Mouse (Mus musculus) neural tube, embryonic 14.5 days (tissue): ENCODE measurements around the gene Dgkb. TPM values are rescaled to one million over a fixed set of nuclear protein-coding genes. Genes with fewer than 3 reads are reported as not detected.

Experiments
- ATAC-seq: fragments of 200-750 bp; cut with Nextera tagmentation; 2 replicates; pipeline ENCODE4 v1.8.0; 2017; ENCODE audit warnings: low read depth, mild to moderate bottlenecking, moderate TSS enrichment, moderate library complexity
- H3K27ac ChIP-seq: fragments of 300-500 bp; sonication (generic); 2 replicates; pipeline ENCODE4 v1.5.1; 2014; ENCODE audit warnings: low read depth, mild to moderate bottlenecking, control low read depth, low read length, moderate library complexity, mixed read lengths
- H3K27me3 ChIP-seq: fragments of 300-500 bp; sonication (generic); 2 replicates; pipeline ENCODE4 v1.6.1; 2014; ENCODE audit warnings: low read length; ENCODE audit not compliant: control insufficient read depth, insufficient read depth
- H3K36me3 ChIP-seq: fragments of 300-500 bp; sonication (generic); 2 replicates; pipeline ENCODE4 v1.6.1; 2014; ENCODE audit warnings: low read length, mixed read lengths; ENCODE audit not compliant: control insufficient read depth, insufficient read depth
- H3K4me1 ChIP-seq: fragments of 300-500 bp; sonication (generic); 2 replicates; pipeline ENCODE4 v1.6.1; 2014; ENCODE audit warnings: low read length; ENCODE audit not compliant: control insufficient read depth, insufficient read depth
- H3K4me2 ChIP-seq: fragments of 300-500 bp; sonication (generic); 2 replicates; pipeline ENCODE4 v1.6.1; 2014; ENCODE audit warnings: mild to moderate bottlenecking, low read depth, low read length, control low read depth
- H3K4me3 ChIP-seq: fragments of 300-500 bp; sonication (generic); 2 replicates; pipeline ENCODE4 v1.5.1; 2014; ENCODE audit warnings: low read depth, low read length, control low read depth, mixed read lengths
- H3K9ac ChIP-seq: fragments of 300-500 bp; sonication (generic); replicated peaks from 2 replicates; pipeline ENCODE4 v1.6.1; 2014; ENCODE audit warnings: low read depth, mild to moderate bottlenecking, control low read depth, low read length, mixed read lengths
- H3K9me3 ChIP-seq: fragments of 300-500 bp; sonication (generic); 2 replicates; pipeline ENCODE4 v1.6.1; 2016; ENCODE audit warnings: low read length; ENCODE audit not compliant: control insufficient read depth
- WGBS: fragments of 180-500 bp; shearing (Covaris S2); extraction: QIAGEN DNeasy Blood & Tissue Kit; methylation state at CpG from one replicate; pipeline ENCODE4 v1.1.7; 2014; 5-methylcytosine and 5-hydroxymethylcytosine counted together
- polyA plus RNA-seq: library from polyadenylated mRNA; unstranded; fragments of >200 nt; fragmentation: Nextera tagmentation; extraction: Ambion mirVana; gene quantifications from 2 replicates; pipeline ENCODE4 v1.2.1, GENCODE M21; 2014

Gene Dgkb
- polyA plus RNA-seq, 1 experiment from 2014 or later = 10.1 TPM

DNA sequence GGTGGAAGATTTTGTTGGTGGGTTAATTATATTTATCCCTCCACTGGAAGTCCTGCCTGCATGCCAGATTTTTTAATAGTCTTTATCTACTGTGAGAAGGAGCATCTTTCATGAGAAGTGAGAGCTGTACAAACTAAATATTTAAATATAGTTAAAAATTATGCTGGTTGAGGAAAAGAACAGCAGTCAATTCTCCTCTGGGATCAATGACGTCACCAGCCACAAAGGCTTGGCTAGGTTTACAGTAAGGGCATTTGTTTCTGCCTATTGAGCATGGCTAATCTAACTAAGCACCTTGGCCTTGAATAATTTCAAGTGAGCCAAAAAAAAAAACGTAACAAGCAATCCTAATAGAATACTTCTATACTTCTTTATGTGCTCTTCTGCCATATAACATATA is 554.1 kb downstream of the Dgkb start:
- Histone ChIP-seq H3K27ac (no peak overlapping the region), H3K9ac (no peak overlapping the region), H3K36me3 (no peaks in the 10 kb centered on the region), H3K27me3 (no peaks in the 10 kb centered on the region), H3K4me2 (no peak overlapping the region), H3K9me3 (no peaks in the 10 kb centered on the region), H3K4me3 (no peak overlapping the region), H3K4me1 (no peaks in the 10 kb centered on the region)
- WGBS = 54% methylated on average over 2 of the region's 2 CpGs
- no peak for ATAC-seq

DNA sequence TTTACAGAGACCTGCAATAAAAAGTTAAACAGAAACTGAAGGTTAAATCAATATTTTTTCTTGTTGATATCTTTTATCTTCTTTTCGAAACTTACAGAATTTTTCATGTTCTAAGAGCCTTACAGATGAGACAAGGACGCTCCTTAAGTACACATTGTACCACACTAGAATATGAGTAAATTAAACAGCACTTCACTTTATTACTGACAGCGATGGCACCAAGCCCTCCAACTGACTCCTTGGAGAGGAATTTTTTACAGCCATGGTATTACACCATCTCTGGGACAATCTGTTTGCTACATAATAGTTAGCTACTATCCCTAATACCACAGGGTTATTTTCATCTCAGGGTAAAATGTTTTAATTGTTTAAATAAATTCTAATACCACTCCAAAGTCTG is 556.6 kb downstream of the Dgkb start:
- no peak for ATAC-seq
- H3K4me1 ChIP-seq = no peaks in the 10 kb centered on the region

DNA sequence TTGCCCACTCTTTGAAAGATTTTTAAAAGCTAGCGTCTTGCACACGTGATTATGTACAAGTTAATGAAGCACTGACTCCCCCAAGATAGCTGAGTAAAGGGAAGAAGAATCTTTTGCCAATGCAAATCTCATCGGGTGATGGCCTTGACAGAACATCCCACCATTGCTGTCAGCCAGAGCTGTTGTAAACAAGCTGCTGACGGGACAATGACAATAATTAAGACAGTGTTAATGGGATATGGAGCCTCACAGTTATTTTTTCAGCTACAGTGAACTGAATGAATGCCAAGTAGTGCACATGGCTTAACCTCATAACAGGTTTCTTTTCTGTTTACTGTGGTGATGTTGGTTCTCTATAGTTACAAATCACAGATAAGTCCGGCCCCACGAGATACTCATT is 568.4 kb downstream of the Dgkb start:
- WGBS = 80% methylated on average over 6 of the region's 6 CpGs
- no peaks in the 10 kb centered on the region for H3K27me3 ChIP-seq
- no peak for ATAC-seq

More for the DNA sequence above, 556.6 kb downstream of the Dgkb start:
- no peak overlapping the region for H3K9ac ChIP-seq
- no peak overlapping the region for H3K4me2 ChIP-seq
- H3K36me3 ChIP-seq = no peaks in the 10 kb centered on the region
- H3K4me3 ChIP-seq = no peak overlapping the region
- H3K9me3 ChIP-seq = no peaks in the 10 kb centered on the region
- 78% methylated on average over 3 of the region's 3 CpGs for WGBS
- no peak overlapping the region for H3K27ac ChIP-seq
- no peaks in the 10 kb centered on the region for H3K27me3 ChIP-seq

DNA sequence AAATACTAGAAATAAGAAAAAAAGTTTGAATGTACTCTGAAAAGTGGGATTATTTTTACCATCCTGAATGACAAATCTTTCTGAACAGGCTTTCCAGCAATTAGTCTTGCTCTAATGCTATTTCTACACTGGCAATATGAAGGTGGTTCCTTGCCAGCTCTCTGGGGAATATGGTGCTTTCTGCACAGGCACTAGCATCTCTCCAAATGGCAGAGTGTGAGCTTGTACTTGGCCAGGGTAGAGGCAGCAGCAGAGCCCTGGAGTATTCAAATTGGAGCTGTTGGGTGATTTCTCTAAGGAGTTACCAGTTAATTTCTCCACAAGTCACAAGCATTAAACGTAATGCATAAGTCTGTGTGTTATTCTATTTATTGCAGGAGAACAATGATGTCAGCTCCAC is 569.5 kb downstream of the Dgkb start:
- ATAC-seq = no peak
- Histone ChIP-seq H3K36me3 (no peaks in the 10 kb centered on the region), H3K9me3 (no peaks in the 10 kb centered on the region), H3K27me3 (no peaks in the 10 kb centered on the region), H3K9ac (no peak overlapping the region), H3K4me1 (no peaks in the 10 kb centered on the region), H3K4me3 (no peak overlapping the region), H3K27ac (no peak overlapping the region), H3K4me2 (no peak overlapping the region)
- 68% methylated on average over 1 of the region's 1 CpGs for WGBS

More for the DNA sequence above, 568.4 kb downstream of the Dgkb start:
- H3K4me1 ChIP-seq = no peaks in the 10 kb centered on the region
- no peak overlapping the region for H3K27ac ChIP-seq
- no peaks in the 10 kb centered on the region for H3K9me3 ChIP-seq
- no peaks in the 10 kb centered on the region for H3K36me3 ChIP-seq
- H3K9ac ChIP-seq = no peak overlapping the region
- H3K4me3 ChIP-seq = no peak overlapping the region
- H3K4me2 ChIP-seq = no peak overlapping the region

DNA sequence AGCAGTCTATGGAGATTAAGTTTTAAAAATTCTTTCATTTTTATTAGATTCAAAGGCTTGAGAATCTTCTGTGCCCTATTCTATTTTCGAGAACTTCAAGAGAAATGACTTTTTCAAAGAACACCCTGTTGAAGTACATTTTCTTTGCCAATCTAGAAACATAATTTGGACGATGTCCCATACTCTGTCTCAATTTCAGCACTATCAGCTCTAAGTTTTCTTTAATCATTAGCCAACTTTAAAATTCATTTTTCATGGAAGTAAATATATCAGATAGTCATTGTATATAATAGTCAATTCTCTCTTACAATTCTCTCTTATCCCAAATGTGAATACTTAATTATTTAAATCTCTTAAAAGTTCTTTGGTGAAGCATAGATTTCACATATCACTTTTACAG is 570.1 kb downstream of the Dgkb start:
- no peak overlapping the region for H3K4me3 ChIP-seq
- H3K9ac ChIP-seq = no peak overlapping the region
- no peaks in the 10 kb centered on the region for H3K9me3 ChIP-seq
- H3K4me1 ChIP-seq = no peaks in the 10 kb centered on the region
- H3K27me3 ChIP-seq = no peaks in the 10 kb centered on the region
- no peak overlapping the region for H3K27ac ChIP-seq
- no peak for ATAC-seq
- WGBS = 89% methylated on average over 2 of the region's 2 CpGs
- H3K4me2 ChIP-seq = no peak overlapping the region
- H3K36me3 ChIP-seq = no peaks in the 10 kb centered on the region

DNA sequence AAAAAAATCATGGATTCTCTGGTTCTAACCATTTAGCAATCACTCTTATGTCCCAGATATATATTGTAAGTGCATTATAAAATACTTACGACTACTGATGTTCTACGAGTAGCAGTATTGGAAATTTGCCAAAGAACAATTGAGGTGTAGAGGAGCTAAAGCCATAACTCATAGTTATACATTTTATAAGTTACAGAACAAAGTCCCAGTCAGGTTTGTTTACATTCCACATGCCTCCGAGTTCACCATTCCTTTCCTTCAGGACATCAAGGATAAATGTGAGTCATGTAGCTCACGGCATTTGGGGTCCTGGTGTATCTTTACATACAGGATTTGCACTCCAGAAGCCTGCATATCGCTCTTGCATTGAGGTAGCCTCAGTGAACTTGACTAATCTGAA is 570.7 kb downstream of the Dgkb start:
- Histone ChIP-seq H3K4me3 (no peak overlapping the region), H3K4me1 (no peaks in the 10 kb centered on the region), H3K27ac (no peak overlapping the region), H3K27me3 (no peaks in the 10 kb centered on the region), H3K4me2 (no peak overlapping the region), H3K36me3 (no peaks in the 10 kb centered on the region), H3K9ac (no peak overlapping the region), H3K9me3 (no peaks in the 10 kb centered on the region)
- 81% methylated on average over 5 of the region's 5 CpGs for WGBS
- no peak for ATAC-seq

DNA sequence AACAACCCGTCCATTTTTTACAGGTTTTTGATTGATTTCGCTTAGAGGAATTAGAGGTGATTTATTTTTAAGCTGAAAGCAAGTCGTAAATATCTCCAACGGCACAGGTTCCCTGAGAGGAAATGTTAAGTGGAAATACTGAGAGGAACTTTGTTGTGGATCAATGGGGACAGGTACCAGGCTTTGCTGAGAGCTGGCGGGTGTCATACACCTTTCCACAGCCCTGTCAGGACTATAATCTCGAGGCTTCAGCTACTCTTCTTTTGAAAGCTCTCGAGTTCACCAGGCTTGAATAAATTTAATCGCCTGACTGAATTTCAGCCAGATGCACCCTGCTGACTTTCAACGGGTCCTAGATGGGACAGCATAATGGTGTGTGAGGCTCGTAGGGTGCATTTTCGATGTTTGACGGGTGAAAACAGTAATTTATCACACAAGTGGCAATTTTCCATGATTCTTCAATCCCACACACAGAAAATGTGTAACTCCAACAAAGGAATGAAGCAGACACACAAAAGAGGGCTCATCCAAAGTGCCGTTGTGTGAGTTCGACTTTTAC is 580.3 kb downstream of the Dgkb start:
- 53% methylated on average over 14 of the region's 14 CpGs for whole genome bisulfite sequencing
- Histone ChIP-seq H3K9ac (no peak overlapping the region), H3K4me1 (no peaks in the 10 kb centered on the region), H3K4me3 (no peak overlapping the region), H3K4me2 (no peak overlapping the region), H3K27me3 (no peaks in the 10 kb centered on the region), H3K27ac (no peak overlapping the region), H3K36me3 (no peaks in the 10 kb centered on the region), H3K9me3 (no peaks in the 10 kb centered on the region)
- ATAC-seq = 0 out of 2 replicates have a peak, but pooled peaks have one; percentile 31

DNA sequence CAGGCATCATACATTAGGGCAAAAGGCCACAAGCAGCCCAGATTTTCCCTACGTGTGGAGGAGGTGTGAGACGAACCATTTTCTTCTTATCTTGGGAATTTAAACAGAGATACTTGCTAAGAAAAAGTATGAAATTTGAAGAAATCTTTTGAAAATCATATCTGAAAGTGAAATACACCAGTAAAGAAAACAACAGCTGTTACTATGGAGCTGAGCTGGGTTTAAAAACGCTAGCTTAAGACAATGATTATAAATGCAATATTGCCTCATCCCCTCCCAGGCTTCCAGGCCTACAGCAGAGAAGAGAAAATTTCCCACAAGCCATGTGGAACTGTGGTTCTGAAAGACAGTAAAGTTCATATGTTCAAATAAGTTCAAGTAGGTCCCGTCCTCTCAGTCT is 582.6 kb downstream of the Dgkb start:
- Histone ChIP-seq H3K27me3 (no peaks in the 10 kb centered on the region), H3K4me3 (no peak overlapping the region), H3K4me2 (no peak overlapping the region), H3K9me3 (no peaks in the 10 kb centered on the region), H3K4me1 (no peaks in the 10 kb centered on the region), H3K27ac (no peak overlapping the region), H3K9ac (no peak overlapping the region), H3K36me3 (no peaks in the 10 kb centered on the region)
- ATAC-seq = no peak
- WGBS = 86% methylated on average over 4 of the region's 4 CpGs

DNA sequence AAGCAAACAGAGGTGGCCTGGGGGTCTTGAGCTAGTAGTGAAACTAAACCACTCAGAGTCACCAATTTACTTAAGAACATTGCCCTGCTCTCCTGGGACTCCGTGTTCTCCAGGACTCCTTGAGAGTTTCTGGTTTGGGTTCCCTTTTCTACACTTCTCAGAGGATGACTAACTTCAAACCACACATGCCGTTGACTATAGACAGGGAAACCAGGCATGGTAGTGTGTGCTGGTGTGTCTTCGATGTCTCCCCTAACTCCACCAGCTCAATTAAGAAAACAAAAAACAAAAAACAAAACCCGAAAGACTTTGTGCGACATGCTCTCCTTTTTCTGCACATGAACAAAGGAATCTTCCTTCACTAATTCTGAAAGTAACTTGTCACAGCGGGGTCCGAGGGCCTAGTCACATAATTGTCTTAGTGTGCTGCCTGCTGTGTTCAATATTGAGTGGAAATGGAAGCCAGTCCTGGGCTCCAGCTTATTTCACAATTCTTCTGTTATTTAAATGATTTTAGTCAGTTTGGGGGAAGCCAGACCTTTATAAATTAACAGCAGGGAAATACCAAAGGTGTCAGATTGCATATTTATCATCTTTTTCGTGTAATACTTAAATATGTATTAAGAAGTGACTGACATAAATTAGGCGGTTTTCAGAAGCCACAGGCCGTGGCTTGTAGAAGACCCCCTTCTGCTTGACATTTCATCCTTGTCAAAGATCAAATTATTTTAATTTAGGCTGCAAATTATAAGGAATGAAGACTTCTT is 618.0 kb downstream of the Dgkb start:
- no peak overlapping the region for H3K4me3 ChIP-seq
- no peak overlapping the region for H3K9ac ChIP-seq
- no peaks in the 10 kb centered on the region for H3K27me3 ChIP-seq
- H3K36me3 ChIP-seq = no peaks in the 10 kb centered on the region
- 46% methylated on average over 10 of the region's 10 CpGs for WGBS
- ATAC-seq = no peak; the same call in 1 of the 2 replicates
- no peak overlapping the region for H3K4me2 ChIP-seq
- no peaks in the 10 kb centered on the region for H3K4me1 ChIP-seq
- H3K9me3 ChIP-seq = no peaks in the 10 kb centered on the region
- no peak overlapping the region for H3K27ac ChIP-seq
